In genomic region chr11:69332713-69333253, GRCm38 (mm10) we compare ENCODE assay signal across 9 mouse cellular contexts. TPM values are rescaled to one million over a fixed set of nuclear protein-coding genes. Genes with fewer than 3 reads are reported as not detected.
A peak's percentile ranks its signal among the peaks of the same experiment; 100 is the strongest.
DNase-seq lines count a peak whose midpoint lies in the region; ATAC-seq lines count a peak whose summit lies in the region.
"Had no signal": no experiment of that assay in that cellular context is flagged by ENCODE, and none has a peak within 500 bp of the region (broad histone marks: within the 10 kb centered on the region; RNA-seq: fewer than 3 reads in every experiment).

No protein-coding gene starts in this region.

- 37% methylated on average over 8 of the region's 8 CpGs for WGBS in forebrain, embryonic 11.5 days
- WGBS in limb, embryonic 10.5 days = 14% methylated on average over 8 of the region's 8 CpGs
- 18% methylated on average over 8 of the region's 8 CpGs for WGBS in neural tube, embryonic 14.5 days

- DNase-seq in kidney, postnatal 4 days = peak; percentile 55 to 70
- DNase-seq in kidney, postnatal 25 days = no peak
- no peak for DNase-seq in forebrain, embryonic 11.5 days (ENCODE audit: low spot score)
- peak; percentile 40 for DNase-seq in limb, embryonic 10.5 days (ENCODE audit: low spot score)
- DNase-seq in adrenal gland, postnatal 10 days = no peak
- no peak for DNase-seq in layer of hippocampus, adult 9-10 months (ENCODE audit: low spot score)
- DNase-seq in cerebellum, postnatal 10 days = no peak

- 0 out of 2 replicates have a peak, but pooled peaks cover 3% of the 10 kb centered on the region for H3K27me3 ChIP-seq in forebrain, embryonic 11.5 days (ENCODE audit: control insufficient read depth, insufficient read depth, low read length)
- H3K27me3 ChIP-seq in limb, embryonic 10.5 days (ENCODE audit: low read depth, poor library complexity, severe bottlenecking) = peaks cover 34% of the 10 kb centered on the region
- no peaks in the 10 kb centered on the region for H3K27me3 ChIP-seq in neural tube, embryonic 14.5 days (ENCODE audit: control insufficient read depth, insufficient read depth, low read length)
- H3K27me3 ChIP-seq: Patski had no signal

- ATAC-seq in forebrain, embryonic 11.5 days (replicated peaks; ENCODE audit: low FRiP score) = no peak
- no peak for ATAC-seq in neural tube, embryonic 14.5 days (ENCODE audit: low read depth)
- ATAC-seq: Patski had no signal

- H3K9me3 ChIP-seq in forebrain, embryonic 11.5 days (ENCODE audit: control insufficient read depth, low read length) = no peaks in the 10 kb centered on the region
- no peaks in the 10 kb centered on the region for H3K9me3 ChIP-seq in limb, embryonic 10.5 days (replicated peaks)
- no peaks in the 10 kb centered on the region for H3K9me3 ChIP-seq in neural tube, embryonic 14.5 days (ENCODE audit: control insufficient read depth, low read length)

- H3K27ac ChIP-seq in forebrain, embryonic 11.5 days (ENCODE audit: low read depth, low read length) = no peak overlapping the region; the same call in 1 of the 2 replicates
- H3K27ac ChIP-seq in limb, embryonic 10.5 days = peak overlapping the region; percentile 90
- peak overlapping the region; percentile 85; the same call in 1 of the 2 replicates for H3K27ac ChIP-seq in neural tube, embryonic 14.5 days (ENCODE audit: low read depth, low read length)

- no peaks in the 10 kb centered on the region for H3K36me3 ChIP-seq in forebrain, embryonic 11.5 days (ENCODE audit: control insufficient read depth, insufficient read depth, low read length)
- H3K36me3 ChIP-seq in limb, embryonic 10.5 days = no peaks in the 10 kb centered on the region
- H3K36me3 ChIP-seq in neural tube, embryonic 14.5 days (ENCODE audit: control insufficient read depth, insufficient read depth, low read length) = no peaks in the 10 kb centered on the region

- H3K9ac ChIP-seq in forebrain, embryonic 11.5 days (ENCODE audit: low read length) = peak overlapping the region; percentile 67
- peak overlapping the region; percentile 41; the same call in 1 of the 2 replicates for H3K9ac ChIP-seq in neural tube, embryonic 14.5 days (replicated peaks; ENCODE audit: low read depth, low read length)

- peaks cover 11% of the 10 kb centered on the region; the same call in 1 of the 2 replicates for H3K4me1 ChIP-seq in forebrain, embryonic 11.5 days (replicated peaks; ENCODE audit: control insufficient read depth, insufficient read depth, low read length)
- H3K4me1 ChIP-seq in limb, embryonic 10.5 days = peaks cover 39% of the 10 kb centered on the region
- H3K4me1 ChIP-seq in neural tube, embryonic 14.5 days (ENCODE audit: control insufficient read depth, insufficient read depth, low read length) = peaks cover 11% of the 10 kb centered on the region

- peak overlapping the region; percentile 73; the same call in 1 of the 2 replicates for H3K4me2 ChIP-seq in forebrain, embryonic 11.5 days (ENCODE audit: low read depth, low read length, severe bottlenecking)
- peak overlapping the region; percentile 68; the same call in 1 of the 2 replicates for H3K4me2 ChIP-seq in neural tube, embryonic 14.5 days (ENCODE audit: low read depth, low read length)

- no peak overlapping the region; the same call in 1 of the 2 replicates for H3K4me3 ChIP-seq in forebrain, embryonic 11.5 days (ENCODE audit: low read depth, low read length)
- peak overlapping the region; percentile 60 for H3K4me3 ChIP-seq in limb, embryonic 10.5 days
- no peak overlapping the region; the same call in 1 of the 2 replicates for H3K4me3 ChIP-seq in neural tube, embryonic 14.5 days (ENCODE audit: low read depth, low read length)

RNA-seq across cellular contexts. Expression of gene Kcnab3, which starts 6.7 kb away (rescaled TPM):
- 3.5 and 3.7 TPM in 2 replicates for polyA plus RNA-seq in forebrain, embryonic 11.5 days (2014; fragmentation: Nextera tagmentation; extraction: Ambion mirVana)
- 0.93 and 1.4 TPM in 2 replicates for polyA plus RNA-seq in limb, embryonic 10.5 days (2016; fragmentation: Nextera tagmentation; extraction: Ambion mirVana)
- 5.7 and 7.3 TPM in 2 replicates for polyA plus RNA-seq in neural tube, embryonic 14.5 days (2014; fragmentation: Nextera tagmentation; extraction: Ambion mirVana)
- 1 to 10 TPM; 5.1 to 7.9 TPM for total RNA-seq in adrenal gland, postnatal 10 days (2021)

RNA-seq across cellular contexts. Expression of gene Rnf227, which starts 7.5 kb away (rescaled TPM):
- 25.7 and 30.1 TPM in 2 replicates for polyA plus RNA-seq in forebrain, embryonic 11.5 days (2014; fragmentation: Nextera tagmentation; extraction: Ambion mirVana)
- 14.2 and 20.6 TPM in 2 replicates for polyA plus RNA-seq in limb, embryonic 10.5 days (2016; fragmentation: Nextera tagmentation; extraction: Ambion mirVana)
- 213 and 260 TPM in 2 replicates for polyA plus RNA-seq in neural tube, embryonic 14.5 days (2014; fragmentation: Nextera tagmentation; extraction: Ambion mirVana)
- 1 to 10 TPM; 4.2 to 7.2 TPM for total RNA-seq in adrenal gland, postnatal 10 days (2021)

RNA-seq across cellular contexts. Expression of gene Trappc1, which starts 9.0 kb away (rescaled TPM):
- polyA plus RNA-seq in forebrain, embryonic 11.5 days (2014; fragmentation: Nextera tagmentation; extraction: Ambion mirVana) = 188 and 196 TPM in 2 replicates
- 135 and 144 TPM in 2 replicates for polyA plus RNA-seq in limb, embryonic 10.5 days (2016; fragmentation: Nextera tagmentation; extraction: Ambion mirVana)
- 191 and 200 TPM in 2 replicates for polyA plus RNA-seq in neural tube, embryonic 14.5 days (2014; fragmentation: Nextera tagmentation; extraction: Ambion mirVana)
- 10 to 100 TPM; 75.1 to 78.6 TPM for total RNA-seq in adrenal gland, postnatal 10 days (2021)

RNA-seq across cellular contexts. Expression of gene Cntrob, which starts 9.2 kb away (rescaled TPM):
- 31.7 and 32.1 TPM in 2 replicates for polyA plus RNA-seq in forebrain, embryonic 11.5 days (2014; fragmentation: Nextera tagmentation; extraction: Ambion mirVana)
- 28.9 and 36.2 TPM in 2 replicates for polyA plus RNA-seq in limb, embryonic 10.5 days (2016; fragmentation: Nextera tagmentation; extraction: Ambion mirVana)
- 10.3 and 15.7 TPM in 2 replicates for polyA plus RNA-seq in neural tube, embryonic 14.5 days (2014; fragmentation: Nextera tagmentation; extraction: Ambion mirVana)
- total RNA-seq in adrenal gland, postnatal 10 days (2021) = 10 to 100 TPM in 1 of 2 experiments, 1 to 10 TPM in 1; 7.8 to 12.6 TPM

RNA-seq across cellular contexts. Expression of gene Chd3, which starts 36.4 kb away (rescaled TPM):
- polyA plus RNA-seq in forebrain, embryonic 11.5 days (2014; fragmentation: Nextera tagmentation; extraction: Ambion mirVana) = 53.0 and 61.4 TPM in 2 replicates
- 35.1 and 70.5 TPM in 2 replicates for polyA plus RNA-seq in limb, embryonic 10.5 days (2016; fragmentation: Nextera tagmentation; extraction: Ambion mirVana)
- 86.0 and 89.6 TPM in 2 replicates for polyA plus RNA-seq in neural tube, embryonic 14.5 days (2014; fragmentation: Nextera tagmentation; extraction: Ambion mirVana)
- total RNA-seq in adrenal gland, postnatal 10 days (2021) = 100 to 1,000 TPM in 1 of 2 experiments, 10 to 100 TPM in 1; 93.8 to 128 TPM

Comparison
In these comparisons a context has a peak if more than half of its experiments do, and no peak if none do; other contexts are left out.
1. DNase-seq: peak in kidney, postnatal 4 days (2 of 2) and limb, embryonic 10.5 days (single experiment); none in kidney, postnatal 25 days (0 of 2), forebrain, embryonic 11.5 days (single experiment), adrenal gland, postnatal 10 days (single experiment), layer of hippocampus, adult 9-10 months (single experiment) and cerebellum, postnatal 10 days (0 of 2).